Mouse (Mus musculus) adrenal gland (tissue): ENCODE measurements around the gene Srgap3.

Experiments
- intact Hi-C: fragments of 180-260 bp; cut with DNase I; formaldehyde crosslinking; loops from one replicate; pipeline ENCODE4 v1.15.1; 2025
- long read RNA-seq, 2 experiments: library from polyadenylated mRNA; unstranded; transcript quantifications; one replicate each; pipeline ENCODE4 v2.0.0; 2020; ENCODE audit warnings: borderline replicate concordance in 1 of 2; ENCODE audit not compliant: insufficient replicate concordance in 1 of 2

Srgap3 gene
- long read RNA-seq, experiment 1, partial matches to known transcripts, result 1 of 2 reads
- long read RNA-seq, experiment 1, other reads (novel, unspliced or antisense), result 1 of 2 reads
- long read RNA-seq, experiment 2, partial matches to known transcripts, result 0 of 3 reads
- long read RNA-seq, experiment 2, other reads (novel, unspliced or antisense), result 3 of 3 reads

GRCm38 (mm10) chr6:112946895-112947436, at the start of gene Srgap3:
Gene Srgap3 (minus strand): TSS chr6:112947266.
- intact Hi-C loops, result no loop called here

GRCm38 (mm10) chr6:112995708-112996107, 48.6 kb upstream of the Srgap3 start:
- intact Hi-C loops, result no loop called here

- intact Hi-C loops, result no loop called here
Measured at GRCm38 (mm10) chr6:112990119-112990518, 43.1 kb upstream of the Srgap3 start.

GRCm38 (mm10) chr6:112985362-112986314, 38.6 kb upstream of the Srgap3 start:
- intact Hi-C loops, result no loop called here

- intact Hi-C loops, result no loop called here
Measured at GRCm38 (mm10) chr6:112982241-112982640, 35.2 kb upstream of the Srgap3 start.

GRCm38 (mm10) chr6:112978947-112979346, 31.9 kb upstream of the Srgap3 start:
- intact Hi-C loops, result no loop called here

- intact Hi-C loops, result no loop called here
Measured at GRCm38 (mm10) chr6:112977246-112977645, 30.2 kb upstream of the Srgap3 start.

GRCm38 (mm10) chr6:112976541-112976940, 29.5 kb upstream of the Srgap3 start:
- intact Hi-C loops, result no loop called here

GRCm38 (mm10) chr6:112976136-112976535, 29.1 kb upstream of the Srgap3 start:
- intact Hi-C loops, result no loop called here

GRCm38 (mm10) chr6:112973786-112974720, 27.0 kb upstream of the Srgap3 start:
- intact Hi-C loops, result no loop called here

GRCm38 (mm10) chr6:112972858-112973631, 26.0 kb upstream of the Srgap3 start:
- intact Hi-C loops, result no loop called here

- intact Hi-C loops, result no loop called here
Measured at GRCm38 (mm10) chr6:112972127-112972526, 25.1 kb upstream of the Srgap3 start.

- intact Hi-C loops, result no loop called here
Measured at GRCm38 (mm10) chr6:112971116-112971768, 24.2 kb upstream of the Srgap3 start.

GRCm38 (mm10) chr6:112967359-112967758, 20.3 kb upstream of the Srgap3 start:
- intact Hi-C loops, result no loop called here

GRCm38 (mm10) chr6:112958360-112958759, 11.3 kb upstream of the Srgap3 start:
- intact Hi-C loops, result no loop called here

GRCm38 (mm10) chr6:112957583-112958280, 10.7 kb upstream of the Srgap3 start:
- intact Hi-C loops, result no loop called here

- intact Hi-C loops, result no loop called here
Measured at GRCm38 (mm10) chr6:112955773-112956172, 8.7 kb upstream of the Srgap3 start.

GRCm38 (mm10) chr6:112953905-112954304, 6.8 kb upstream of the Srgap3 start:
- intact Hi-C loops, result no loop called here

GRCm38 (mm10) chr6:112951254-112951653, 4.2 kb upstream of the Srgap3 start:
- intact Hi-C loops, result no loop called here
